Mouse (Mus musculus) gastrocnemius, adult 2 months (tissue): Measurements from ENCODE around the gene Snph. TPM values are rescaled to one million over a fixed set of nuclear protein-coding genes. Genes with fewer than 3 reads are reported as not detected.

Source experiments
- DNase-seq: peaks from one replicate; pipeline ENCODE4 v3.0.0; 2022
- H3K27ac ChIP-seq: fragments of 200-600 bp; 2 replicates; pipeline ENCODE4 v1.8.1; 2022; ENCODE audit warnings: mild to moderate bottlenecking
- H3K4me3 ChIP-seq: fragments of 200-600 bp; 2 replicates; pipeline ENCODE4 v1.8.1; 2022; ENCODE audit warnings: mild to moderate bottlenecking, moderate library complexity
- CTCF ChIP-seq: fragments of 200-600 bp; IDR thresholded peaks from 2 replicates; pipeline ENCODE4 v1.8.1; 2022; ENCODE audit warnings: antibody characterized with exemption, mild to moderate bottlenecking, moderate library complexity
- intact Hi-C: fragments of 180-260 bp; cut with DNase I; formaldehyde crosslinking; loops from one replicate; pipeline ENCODE4 v1.15.1; 2025
- total RNA-seq, 2 experiments: library from RNA; stranded (reverse); gene quantifications; 2 replicates each; pipeline ENCODE4 v1.2.3; 2021

The Snph gene
- total RNA-seq, 2 experiments from 2014 or later, result 31.7 to 35.9 TPM

GRCm38 (mm10) chr2:151562930-151563921 lies 69.2 kb downstream of the Snph start:
- Histone ChIP-seq H3K4me3 (no peak overlapping the region), H3K27ac (0 out of 2 replicates have a peak overlapping the region, but pooled peaks have one; percentile 3)
- no peak for TF ChIP-seq CTCF
- intact Hi-C loops, result no loop called here
- no peak for DNase-seq

GRCm38 (mm10) chr2:151549615-151550121 lies 82.7 kb downstream of the Snph start:
- H3K27ac ChIP-seq, result no peak overlapping the region
- intact Hi-C loops, result no loop called here
- H3K4me3 ChIP-seq, result no peak overlapping the region
- DNase-seq, result no peak
- no peak for TF ChIP-seq CTCF

- no peak overlapping the region for H3K27ac ChIP-seq
- DNase-seq, result no peak
- H3K4me3 ChIP-seq, result no peak overlapping the region
- no peak for TF ChIP-seq CTCF
- intact Hi-C loops, result no loop called here
Observed at GRCm38 (mm10) chr2:151546571-151546970, 85.8 kb downstream of the Snph start.

GRCm38 (mm10) chr2:151544673-151545072 lies 87.7 kb downstream of the Snph start:
- DNase-seq, result no peak
- intact Hi-C loops, result loop anchor here (2.0 kb wide), 1 partner anchor 30 kb away; no protein-coding TSS in a partner anchor
- TF ChIP-seq CTCF, result no peak
- Histone ChIP-seq H3K27ac (0 out of 2 replicates have a peak overlapping the region, but pooled peaks have one; percentile 35), H3K4me3 (peak overlapping the region; percentile 90)

- peak overlapping the region; percentile 96 for H3K27ac ChIP-seq
- DNase-seq, result peak; percentile 47
Observed at GRCm38 (mm10) chr2:151543063-151543895, 89.1 kb downstream of the Snph start.

GRCm38 (mm10) chr2:151542323-151543062 lies 89.9 kb downstream of the Snph start, which contains the start of gene Fkbp1a:
Gene Fkbp1a (plus strand): TSS chr2:151542483.
- peak within 1 kb of the TSS; percentile 96 for H3K27ac ChIP-seq
- intact Hi-C loops, result loop anchor here (2.0 kb wide), 1 partner anchor 48 kb away; the partner anchor contains the start of gene Nsfl1c
- peak; percentile 18; the same call in 1 of the 2 replicates for TF ChIP-seq CTCF
- H3K4me3 ChIP-seq, result peak within 1 kb of the TSS; percentile 90
- DNase-seq, result peak; percentile 99

More at GRCm38 (mm10) chr2:151543063-151543895, 89.1 kb downstream of the Snph start:
- TF ChIP-seq CTCF, result no peak
- peak overlapping the region; percentile 90 for H3K4me3 ChIP-seq
- intact Hi-C loops, result loop anchor here (2.0 kb wide), 1 partner anchor 48 kb away; the partner anchor contains the start of gene Nsfl1c

Other genes with a start within 250 kb of the Snph start
- gene 4921509C19Rik, start 156.4 kb downstream of the Snph start, total RNA-seq, result not detected
- gene Nsfl1c, start 138.4 kb downstream of the Snph start, total RNA-seq, result 10 to 100 TPM; 83.1 to 84.4 TPM
- 100 to 1,000 TPM; 159 to 181 TPM for gene Fkbp1a, start 90.1 kb downstream of the Snph start, total RNA-seq
- under 1 TPM; 0.56 to 0.75 TPM for gene Sdcbp2, start 60.0 kb downstream of the Snph start, total RNA-seq
- gene Rad21l, start 35.9 kb upstream of the Snph start, total RNA-seq, result not detected
- 1 to 10 TPM in 1 of 2 experiments, under 1 TPM in 1; 0.51 to 1.9 TPM for gene Tmem74b, start 69.4 kb upstream of the Snph start, total RNA-seq
- gene Psmf1, start 111.6 kb upstream of the Snph start, total RNA-seq, result 10 to 100 TPM; 16.2 to 19.6 TPM
- not detected for gene Rspo4, start 210.3 kb upstream of the Snph start, total RNA-seq